Mouse (Mus musculus): ENCODE results near the gene Trmt1.
"Not testable (repeated sequence)": the region's sequence is repeated elsewhere in the genome, so short reads cannot be mapped to it uniquely, and the experiment has no call there.

Trmt1 gene

GRCm38 (mm10) chr8:84658951-84659350 is 27.2 kb upstream of the Trmt1 start:
- in situ Hi-C loops (cut with MboI; ENCODE audit: low sequenced_read_pairs) = no loop called here

- in situ Hi-C loops (cut with MboI; ENCODE audit: low sequenced_read_pairs) = no loop called here
Observed at GRCm38 (mm10) chr8:84659936-84660818, 25.9 kb upstream of the Trmt1 start.

GRCm38 (mm10) chr8:84660819-84661457 is 25.2 kb upstream of the Trmt1 start:
- in situ Hi-C loops (cut with MboI; ENCODE audit: low sequenced_read_pairs) = no loop called here

GRCm38 (mm10) chr8:84661458-84661871 is 24.6 kb upstream of the Trmt1 start:
- in situ Hi-C loops (cut with MboI; ENCODE audit: low sequenced_read_pairs) = no loop called here

GRCm38 (mm10) chr8:84661961-84662571 is 24.0 kb upstream of the Trmt1 start:
- in situ Hi-C loops (cut with MboI; ENCODE audit: low sequenced_read_pairs) = no loop called here

- in situ Hi-C loops (cut with MboI; ENCODE audit: low sequenced_read_pairs) = no loop called here
Observed at GRCm38 (mm10) chr8:84662581-84663065, 23.5 kb upstream of the Trmt1 start, which contains the start of gene Ier2. TSS of gene Ier2 (minus strand) at chr8:84662852.

- in situ Hi-C loops (cut with MboI; ENCODE audit: low sequenced_read_pairs) = no loop called here
Observed at GRCm38 (mm10) chr8:84663483-84664327, 22.4 kb upstream of the Trmt1 start.

- in situ Hi-C loops (cut with MboI; ENCODE audit: low sequenced_read_pairs) = no loop called here
Observed at GRCm38 (mm10) chr8:84664566-84665384, 21.3 kb upstream of the Trmt1 start.

GRCm38 (mm10) chr8:84665385-84665893 is 20.7 kb upstream of the Trmt1 start:
- in situ Hi-C loops (cut with MboI; ENCODE audit: low sequenced_read_pairs) = no loop called here

- in situ Hi-C loops (cut with MboI; ENCODE audit: low sequenced_read_pairs) = no loop called here
Observed at GRCm38 (mm10) chr8:84668081-84668480, 18.0 kb upstream of the Trmt1 start.

GRCm38 (mm10) chr8:84668731-84669485 is 17.2 kb upstream of the Trmt1 start:
- in situ Hi-C loops (cut with MboI; ENCODE audit: low sequenced_read_pairs) = no loop called here

GRCm38 (mm10) chr8:84670295-84671006 is 15.7 kb upstream of the Trmt1 start:
- in situ Hi-C loops (cut with MboI; ENCODE audit: low sequenced_read_pairs) = not testable (repeated sequence)

GRCm38 (mm10) chr8:84677305-84677704 is 8.8 kb upstream of the Trmt1 start:
- in situ Hi-C loops (cut with MboI; ENCODE audit: low sequenced_read_pairs) = no loop called here

- in situ Hi-C loops (cut with MboI; ENCODE audit: low sequenced_read_pairs) = no loop called here
Observed at GRCm38 (mm10) chr8:84681476-84681875, 4.6 kb upstream of the Trmt1 start.

GRCm38 (mm10) chr8:84682257-84682656 is 3.9 kb upstream of the Trmt1 start:
- in situ Hi-C loops (cut with MboI; ENCODE audit: low sequenced_read_pairs) = no loop called here

GRCm38 (mm10) chr8:84684537-84684936 is 1.6 kb upstream of the Trmt1 start:
- in situ Hi-C loops (cut with MboI; ENCODE audit: low sequenced_read_pairs) = no loop called here

GRCm38 (mm10) chr8:84687003-84687704 is 1.0 kb downstream of the Trmt1 start:
- in situ Hi-C loops (cut with MboI; ENCODE audit: low sequenced_read_pairs) = no loop called here

GRCm38 (mm10) chr8:84687705-84688100 is 1.6 kb downstream of the Trmt1 start, which contains the start of gene Nacc1:
TSS of gene Nacc1 (minus strand) at chr8:84687862.
- in situ Hi-C loops (cut with MboI; ENCODE audit: low sequenced_read_pairs) = no loop called here

Measured in CH12F3 (cell line).